Mouse (Mus musculus) heart, postnatal 0 days (tissue): ENCODE measurements around the gene Lrig2.

Experiments
- CTCF ChIP-seq: IDR thresholded peaks from 2 replicates; pipeline ENCODE4 v1.5.1; 2016; ENCODE audit warnings: antibody characterized with exemption, control low read depth, low read depth
- EP300 ChIP-seq: IDR thresholded peaks from 2 replicates; pipeline ENCODE4 v1.6.1; 2016; ENCODE audit warnings: antibody characterized with exemption, low read depth

DNA sequence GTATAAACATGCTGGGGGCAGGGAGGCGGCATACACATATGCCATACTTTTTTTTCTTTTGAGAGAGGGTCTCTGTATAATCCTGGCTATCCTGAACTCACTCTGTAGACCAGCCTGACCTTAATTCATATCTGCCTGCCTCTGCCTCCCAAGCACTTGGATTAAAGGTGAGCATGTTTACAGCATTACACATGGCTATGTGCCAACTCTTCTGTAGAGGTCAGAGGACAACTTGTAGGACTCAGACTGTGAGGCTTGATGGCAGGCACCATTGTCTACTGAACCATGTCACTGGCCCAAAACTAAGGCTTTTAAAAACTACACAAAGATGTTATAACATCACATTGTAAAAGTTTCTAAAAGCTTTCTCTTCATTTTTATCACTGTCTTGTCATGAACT is 33.7 kb downstream of the Lrig2 start:
- TF ChIP-seq CTCF (no peak), EP300 (no peak)
